11 mouse cellular contexts compared by ENCODE assay signal in genomic region chr17:45815341-45815740, GRCm38 (mm10).
DNase-seq lines count a peak whose midpoint lies in the region; ATAC-seq and TF ChIP-seq lines count a peak whose summit lies in the region.
"Had no signal": no experiment of that assay in that cellular context is flagged by ENCODE, and none has a peak within 500 bp of the region (broad histone marks: within the 10 kb centered on the region; RNA-seq: fewer than 3 reads in every experiment).

No protein-coding gene starts in this region.

- no peak for DNase-seq in heart, adult 8-10 months (ENCODE audit: low spot score)
- DNase-seq in Patski (ENCODE audit: low read depth, low spot score), result no peak
- no peak for DNase-seq in cerebellum, adult 8-10 months
- DNase-seq in right cerebral cortex, adult 18-20 months, result no peak
- DNase-seq: kidney, adult 9 months; liver, postnatal 0 days; right cerebral cortex, postnatal 4 days had no signal

- CTCF ChIA-PET in Patski (lab: Charles Lee), result interaction anchor here (1.1 to 1.7 kb wide), 5 partner anchors 9 to 217 kb away, joined by 3 to 6 read pairs (median 3); partner anchors contain the start of gene Vegfa

- TF ChIP-seq CTCF in C2C12 (IDR thresholded peaks at IDR 0.05; ENCODE audit: control insufficient read depth, insufficient read depth, insufficient read length) (no peak), Patski (IDR thresholded peaks at IDR 0.05) (no peak)

- H3K9ac ChIP-seq in heart, embryonic 15.5 days, result no peak overlapping the region
- H3K9ac ChIP-seq in intestine, embryonic 16.5 days (ENCODE audit: low read depth, low read length), result peak overlapping the region; percentile 25; the same call in 1 of the 2 replicates
- H3K9ac ChIP-seq: hindbrain, embryonic 13.5 days; liver, postnatal 0 days had no signal

- ATAC-seq in heart, embryonic 15.5 days (replicated peaks; ENCODE audit: insufficient number of reproducible peaks, insufficient read depth, low FRiP score, low read depth), result no peak
- peak; percentile 3 for ATAC-seq in Patski
- ATAC-seq in intestine, embryonic 16.5 days, result peak; percentile 17; the same call in 1 of the 2 replicates
- ATAC-seq: liver, postnatal 0 days had no signal

- peaks cover 29% of the 10 kb centered on the region; the same call in 1 of the 2 replicates for H3K27me3 ChIP-seq in heart, embryonic 15.5 days
- H3K27me3 ChIP-seq in C2C12 (ENCODE audit: control insufficient read depth, insufficient read depth, insufficient read length), result no peaks in the 10 kb centered on the region
- H3K27me3 ChIP-seq in Patski, result no peaks in the 10 kb centered on the region
- H3K27me3 ChIP-seq in intestine, embryonic 16.5 days (replicated peaks; ENCODE audit: control insufficient read depth, insufficient read depth, low read length), result no peaks in the 10 kb centered on the region

- H3K36me3 ChIP-seq in heart, embryonic 15.5 days, result no peaks in the 10 kb centered on the region
- no peaks in the 10 kb centered on the region for H3K36me3 ChIP-seq in C2C12 (ENCODE audit: control insufficient read depth, insufficient read depth)
- H3K36me3 ChIP-seq in intestine, embryonic 16.5 days (ENCODE audit: control insufficient read depth, insufficient read depth, low read length), result no peaks in the 10 kb centered on the region
- H3K36me3 ChIP-seq: hindbrain, embryonic 13.5 days had no signal

- no peaks in the 10 kb centered on the region for H3K79me3 ChIP-seq in C2C12 (ENCODE audit: low read depth)

- 0 out of 2 replicates have a peak overlapping the region, but pooled peaks have one; percentile 25 for H3K27ac ChIP-seq in heart, embryonic 15.5 days
- peak overlapping the region; percentile 52 for H3K27ac ChIP-seq in intestine, embryonic 16.5 days (ENCODE audit: low read length)
- H3K27ac ChIP-seq: hindbrain, embryonic 13.5 days had no signal

- in situ Hi-C loops in Patski (cut with MboI; ENCODE audit: low pct_unique_long_range_greater_than_20kb), result no loop called here

- H3K4me1 ChIP-seq in heart, embryonic 15.5 days (replicated peaks), result peaks cover 42% of the 10 kb centered on the region
- peaks cover 12% of the 10 kb centered on the region; the same call in 1 of the 2 replicates for H3K4me1 ChIP-seq in intestine, embryonic 16.5 days (ENCODE audit: control insufficient read depth, insufficient read depth, low read length)

- H3K4me2 ChIP-seq in heart, embryonic 15.5 days, result no peak overlapping the region
- no peak overlapping the region for H3K4me2 ChIP-seq in intestine, embryonic 16.5 days (ENCODE audit: low read depth, low read length)
- H3K4me2 ChIP-seq: hindbrain, embryonic 13.5 days had no signal

- no peaks in the 10 kb centered on the region for H3K79me2 ChIP-seq in C2C12 (ENCODE audit: control insufficient read depth, insufficient read depth)

- POLR2A ChIA-PET in Patski (lab: Charles Lee), result no interaction called here

- peak overlapping the region; percentile 13 for H3ac ChIP-seq in C2C12 (ENCODE audit: control insufficient read depth, insufficient read length, low read depth)

- WGBS in heart, embryonic 15.5 days, result 26% methylated on average over 7 of the region's 7 CpGs
- WGBS in intestine, embryonic 16.5 days, result 34% methylated on average over 7 of the region's 7 CpGs

- H3K4me3 ChIP-seq in heart, embryonic 15.5 days, result no peak overlapping the region
- H3K4me3 ChIP-seq in C2C12 (ENCODE audit: insufficient read depth, poor library complexity, severe bottlenecking), result no peak overlapping the region
- H3K4me3 ChIP-seq in intestine, embryonic 16.5 days (ENCODE audit: low read length), result no peak overlapping the region
- H3K4me3 ChIP-seq: hindbrain, embryonic 13.5 days had no signal

- no peaks in the 10 kb centered on the region for H3K9me3 ChIP-seq in heart, embryonic 15.5 days (replicated peaks)
- no peaks in the 10 kb centered on the region for H3K9me3 ChIP-seq in intestine, embryonic 16.5 days (ENCODE audit: control insufficient read depth, low read length)
- H3K9me3 ChIP-seq: hindbrain, embryonic 13.5 days had no signal

TF ChIP-seq in C2C12, 6 proteins besides CTCF, POLR2A, EP300 and RAD21:
- TF ChIP-seq FOSL1 (IDR thresholded peaks at IDR 0.05; ENCODE audit: insufficient read depth, low read length, poor library complexity, severe bottlenecking), result no peak
- no peak for TF ChIP-seq MAX (IDR thresholded peaks at IDR 0.05)
- no peak for TF ChIP-seq MYOD1 (IDR thresholded peaks at IDR 0.05; ENCODE audit: control insufficient read depth, insufficient read length, low read depth)
- TF ChIP-seq MYOG (IDR thresholded peaks at IDR 0.05; ENCODE audit: control insufficient read depth, extremely low read depth, insufficient read length), result no peak
- no peak for TF ChIP-seq CEBPB (IDR thresholded peaks at IDR 0.05; ENCODE audit: low read depth)
- TF ChIP-seq USF1 (IDR thresholded peaks at IDR 0.05; ENCODE audit: low read depth), result no peak
